Mouse (Mus musculus): Measurements from ENCODE around the gene Myo5a.

- TF ChIP-seq CTCF (conservative IDR thresholded peaks at IDR 0.05; ENCODE audit: insufficient read depth, insufficient read length, low read depth, low read length) (no peak), POLR2A (IDR thresholded peaks at IDR 0.05; ENCODE audit: low read depth, low read length) (no peak)
Observed at GRCm38 (mm10) chr9:75163650-75164049, 92.8 kb downstream of the Myo5a start.
